Comparison of ENCODE assay signal across 17 mouse cellular contexts in genomic region chr10:113141606-113142005, GRCm38 (mm10).
DNase-seq lines count a peak whose midpoint lies in the region; ATAC-seq and TF ChIP-seq lines count a peak whose summit lies in the region.
"Had no signal": no experiment of that assay in that cellular context is flagged by ENCODE, and none has a peak within 500 bp of the region (broad histone marks: within the 10 kb centered on the region; RNA-seq: fewer than 3 reads in every experiment).

No protein-coding gene starts in this region.

- TF ChIP-seq CTCF in intestine, postnatal 0 days (IDR thresholded peaks at IDR 0.05; ENCODE audit: low read depth), result no peak

- 0 out of 2 replicates have a peak, but pooled peaks cover 2% of the 10 kb centered on the region for H3K9me3 ChIP-seq in intestine, postnatal 0 days (ENCODE audit: control insufficient read depth)
- H3K9me3 ChIP-seq: intestine, embryonic 15.5 days had no signal

- peak; percentile 17 for DNase-seq in adrenal gland, postnatal 10 days
- DNase-seq in adrenal gland, adult 8-10 months, result no peak
- peak; percentile 7 for DNase-seq in layer of hippocampus, adult 11-12 months (ENCODE audit: low spot score)
- no peak for DNase-seq in layer of hippocampus, postnatal 10 days (ENCODE audit: low spot score in 2 of 2)
- DNase-seq in right cerebral cortex, adult 18-20 months, result peak; percentile 15
- DNase-seq in right cerebral cortex, postnatal 4 days, result no peak
- DNase-seq: cerebellum, adult 8-10 months; heart, adult 11 months; heart, postnatal 10 days; kidney, postnatal 36 days; lung, adult 2 months had no signal

- ATAC-seq in megakaryocyte progenitor cell, adult 5-6 weeks (replicated peaks; ENCODE audit: poor library complexity), result no peak
- ATAC-seq in intestine, postnatal 0 days, result no peak
- ATAC-seq: intestine, embryonic 15.5 days had no signal

- H3K4me3 ChIP-seq in intestine, postnatal 0 days (ENCODE audit: low read depth, low read length), result no peak overlapping the region
- H3K4me3 ChIP-seq: intestine, embryonic 15.5 days; limb, embryonic 13.5 days; megakaryocyte, embryonic 14.5 days; myocyte had no signal

- no peaks in the 10 kb centered on the region for H3K36me3 ChIP-seq in intestine, postnatal 0 days (ENCODE audit: control insufficient read depth, insufficient read depth)
- H3K36me3 ChIP-seq: intestine, embryonic 15.5 days; limb, embryonic 13.5 days had no signal

- H3K9ac ChIP-seq in intestine, postnatal 0 days (ENCODE audit: low read depth, low read length), result no peak overlapping the region
- H3K9ac ChIP-seq: intestine, embryonic 15.5 days; limb, embryonic 13.5 days had no signal

- H3K27me3 ChIP-seq in intestine, postnatal 0 days (replicated peaks; ENCODE audit: control insufficient read depth, insufficient read depth, low read length), result no peaks in the 10 kb centered on the region
- H3K27me3 ChIP-seq: intestine, embryonic 15.5 days; limb, embryonic 13.5 days; megakaryocyte, embryonic 14.5 days had no signal

- no peak overlapping the region for H3K4me2 ChIP-seq in intestine, postnatal 0 days (replicated peaks; ENCODE audit: low read depth)
- H3K4me2 ChIP-seq: intestine, embryonic 15.5 days; limb, embryonic 13.5 days had no signal

- no peak overlapping the region for H3K27ac ChIP-seq in intestine, postnatal 0 days (ENCODE audit: low read depth, low read length)
- H3K27ac ChIP-seq: intestine, embryonic 15.5 days; limb, embryonic 13.5 days had no signal

- no peaks in the 10 kb centered on the region for H3K4me1 ChIP-seq in intestine, postnatal 0 days (replicated peaks; ENCODE audit: control insufficient read depth, insufficient read depth, low read length)
- H3K4me1 ChIP-seq: intestine, embryonic 15.5 days; limb, embryonic 13.5 days; megakaryocyte, embryonic 14.5 days had no signal

- 75% methylated on average over 2 of the region's 2 CpGs for whole genome bisulfite sequencing in intestine, postnatal 0 days

Comparison
In these comparisons a context has a peak if more than half of its experiments do, and no peak if none do; other contexts are left out.
1. DNase-seq: peak in adrenal gland, postnatal 10 days (single experiment), layer of hippocampus, adult 11-12 months (single experiment) and right cerebral cortex, adult 18-20 months (single experiment); none in adrenal gland, adult 8-10 months (single experiment), layer of hippocampus, postnatal 10 days (0 of 2) and right cerebral cortex, postnatal 4 days (single experiment).